Mouse (Mus musculus) ES-Bruce4 (cell line): ENCODE measurements around the gene Cmas. TPM values are rescaled to one million over a fixed set of nuclear protein-coding genes. Genes with fewer than 3 reads are reported as not detected.

ENCODE experiments used
- H3K27ac ChIP-seq: 2 replicates; pipeline ENCODE4 v1.5.1; 2012; ENCODE audit warnings: low read length, inconsistent platforms; ENCODE audit not compliant: insufficient read depth
- H3K27me3 ChIP-seq: 2 replicates; pipeline ENCODE4 v1.6.1; 2012; ENCODE audit warnings: mild to moderate bottlenecking, low read length, inconsistent platforms; ENCODE audit not compliant: control insufficient read depth, poor library complexity, insufficient read depth, severe bottlenecking
- H3K36me3 ChIP-seq: 2 replicates; pipeline ENCODE4 v1.6.1; 2012; ENCODE audit warnings: inconsistent platforms, mild to moderate bottlenecking, low read length, moderate library complexity; ENCODE audit not compliant: control insufficient read depth, poor library complexity, insufficient read depth, severe bottlenecking
- H3K4me1 ChIP-seq: one replicate; pipeline ENCODE4 v1.8.1; 2011; ENCODE audit warnings: low read length; ENCODE audit not compliant: control insufficient read depth, insufficient read depth
- H3K4me3 ChIP-seq: 2 replicates; pipeline ENCODE4 v1.5.1; 2011; ENCODE audit warnings: low read depth, mild to moderate bottlenecking, low read length
- H3K9ac ChIP-seq: 2 replicates; pipeline ENCODE4 v1.6.1; 2012; ENCODE audit warnings: low read depth, mild to moderate bottlenecking, inconsistent platforms; ENCODE audit not compliant: poor library complexity, severe bottlenecking
- H3K9me3 ChIP-seq: replicated peaks from 2 replicates; pipeline ENCODE4 v1.6.1; 2012; ENCODE audit warnings: mild to moderate bottlenecking, low read length, inconsistent platforms; ENCODE audit not compliant: control insufficient read depth, poor library complexity, insufficient read depth, severe bottlenecking
- CTCF ChIP-seq: IDR thresholded peaks from one replicate; pipeline ENCODE4 v1.8.1; 2011; ENCODE audit warnings: low read depth, low read length
- EP300 ChIP-seq: IDR thresholded peaks from 2 replicates; pipeline ENCODE4 v1.6.1; 2011; ENCODE audit warnings: low read depth, low read length; ENCODE audit not compliant: insufficient read depth
- POLR2A ChIP-seq: IDR thresholded peaks from one replicate; pipeline ENCODE4 v1.8.1; 2011; ENCODE audit warnings: low read length; ENCODE audit not compliant: insufficient read depth
- polyA plus RNA-seq: library from polyadenylated mRNA; stranded (reverse); fragments of >200 nt; gene quantifications from 2 replicates; pipeline ENCODE4 v1.2.4, GENCODE M21; 2011; ENCODE audit warnings: low read depth; ENCODE audit not compliant: missing spikeins, insufficient read depth, insufficient read length

Gene Cmas
- polyA plus RNA-seq, 1 experiment = 81.6 TPM

- no peaks in the 10 kb centered on the region for H3K36me3 ChIP-seq
- H3K9me3 ChIP-seq = no peaks in the 10 kb centered on the region
- no peak overlapping the region for H3K27ac ChIP-seq
- H3K4me3 ChIP-seq = no peak overlapping the region
- H3K27me3 ChIP-seq = no peaks in the 10 kb centered on the region
- peaks cover 1% of the 10 kb centered on the region for H3K4me1 ChIP-seq
- no peak overlapping the region for H3K9ac ChIP-seq
- TF ChIP-seq CTCF = no peak
- TF ChIP-seq POLR2A = no peak
- no peak for TF ChIP-seq EP300
Observed at GRCm38 (mm10) chr6:142793468-142793867, 37.0 kb downstream of the Cmas start.

GRCm38 (mm10) chr6:142795087-142795486 is 38.6 kb downstream of the Cmas start:
- Histone ChIP-seq H3K27ac (no peak overlapping the region), H3K4me3 (no peak overlapping the region), H3K27me3 (no peaks in the 10 kb centered on the region), H3K9ac (no peak overlapping the region), H3K36me3 (no peaks in the 10 kb centered on the region), H3K4me1 (no peaks in the 10 kb centered on the region), H3K9me3 (no peaks in the 10 kb centered on the region)
- TF ChIP-seq EP300 = no peak
- TF ChIP-seq POLR2A = no peak
- no peak for TF ChIP-seq CTCF

- Histone ChIP-seq H3K4me3 (no peak overlapping the region), H3K27me3 (no peaks in the 10 kb centered on the region), H3K9ac (no peak overlapping the region), H3K36me3 (no peaks in the 10 kb centered on the region), H3K27ac (no peak overlapping the region), H3K4me1 (no peaks in the 10 kb centered on the region), H3K9me3 (no peaks in the 10 kb centered on the region)
- TF ChIP-seq POLR2A (no peak), EP300 (no peak), CTCF (no peak)
Observed at GRCm38 (mm10) chr6:142795655-142796441, 39.4 kb downstream of the Cmas start.

- TF ChIP-seq EP300 (no peak), CTCF (no peak), POLR2A (no peak)
Observed at GRCm38 (mm10) chr6:142797996-142798395, 41.5 kb downstream of the Cmas start.

GRCm38 (mm10) chr6:142798837-142799236 is 42.4 kb downstream of the Cmas start:
- no peaks in the 10 kb centered on the region for H3K4me1 ChIP-seq
- TF ChIP-seq EP300 = no peak
- no peak for TF ChIP-seq CTCF
- TF ChIP-seq POLR2A = no peak
- no peak overlapping the region for H3K4me3 ChIP-seq
- no peak overlapping the region for H3K9ac ChIP-seq
- H3K36me3 ChIP-seq = no peaks in the 10 kb centered on the region
- no peak overlapping the region for H3K27ac ChIP-seq
- no peaks in the 10 kb centered on the region for H3K9me3 ChIP-seq
- no peaks in the 10 kb centered on the region for H3K27me3 ChIP-seq

More at GRCm38 (mm10) chr6:142797996-142798395, 41.5 kb downstream of the Cmas start:
- Histone ChIP-seq H3K9me3 (no peaks in the 10 kb centered on the region), H3K9ac (no peak overlapping the region), H3K27me3 (no peaks in the 10 kb centered on the region), H3K4me1 (no peaks in the 10 kb centered on the region), H3K36me3 (no peaks in the 10 kb centered on the region), H3K27ac (no peak overlapping the region), H3K4me3 (no peak overlapping the region)

- Histone ChIP-seq H3K27ac (no peak overlapping the region), H3K36me3 (no peaks in the 10 kb centered on the region), H3K4me1 (no peaks in the 10 kb centered on the region), H3K9me3 (no peaks in the 10 kb centered on the region), H3K9ac (no peak overlapping the region), H3K4me3 (no peak overlapping the region), H3K27me3 (no peaks in the 10 kb centered on the region)
- no peak for TF ChIP-seq POLR2A
- TF ChIP-seq EP300 = no peak
- TF ChIP-seq CTCF = no peak
Observed at GRCm38 (mm10) chr6:142799704-142800374, 43.4 kb downstream of the Cmas start.
